Mouse (Mus musculus) CH12.LX (cell line): ENCODE data around the gene Fam222b. TPM values are rescaled to one million over a fixed set of nuclear protein-coding genes. Genes with fewer than 3 reads are reported as not detected.

ENCODE experiments used
- DNase-seq: peaks from one replicate; pipeline ENCODE4 v3.0.0-alpha.2; 2013; ENCODE audit errors: extremely low read depth
- H3K27ac ChIP-seq: 2 replicates; pipeline ENCODE4 v1.5.1; 2012; ENCODE audit warnings: low read depth, mild to moderate bottlenecking, control low read depth, moderate library complexity; ENCODE audit not compliant: insufficient read depth
- H3K27me3 ChIP-seq: replicated peaks from 2 replicates; pipeline ENCODE3; 2012; ENCODE audit warnings: inconsistent platforms
- H3K36me3 ChIP-seq, 2 experiments: replicated peaks in 1 of 2; 2 replicates each; pipeline versions ENCODE3 to v1.6.1; 2012; ENCODE audit warnings: inconsistent platforms in 1 of 2, low read length in 1 of 2, mild to moderate bottlenecking in 1 of 2, mixed read lengths in 1 of 2, moderate library complexity in 1 of 2; ENCODE audit not compliant: control insufficient read depth in 1 of 2, insufficient read depth in 1 of 2
- H3K4me1 ChIP-seq, 2 experiments: 2 replicates each; pipeline ENCODE4 v1.6.1; 2012; ENCODE audit warnings: inconsistent platforms in 1 of 2, moderate library complexity in 1 of 2; ENCODE audit not compliant: insufficient read depth in 2 of 2, control insufficient read depth in 1 of 2
- H3K4me2 ChIP-seq: 2 replicates; pipeline ENCODE4 v1.6.1; 2012; ENCODE audit warnings: low read depth, mild to moderate bottlenecking, control low read depth; ENCODE audit not compliant: poor library complexity, insufficient read depth, severe bottlenecking
- H3K4me3 ChIP-seq, 3 experiments: fragments of 150-350 bp in 1 of 3; sonication (generic) in 1 of 3; replicated peaks in 1 of 3; 2 replicates each; pipeline versions ENCODE3 to v1.5.1; 2011 to 2012; ENCODE audit warnings: low read depth in 2 of 3, low read length in 2 of 3, mild to moderate bottlenecking in 2 of 3, moderate library complexity in 2 of 3, control low read depth in 1 of 3, improper control_type of control experiment in 1 of 3, inconsistent platforms in 1 of 3, mixed read lengths in 1 of 3; ENCODE audit not compliant: poor library complexity in 1 of 3
- H3K79me2 ChIP-seq: replicated peaks from 2 replicates; pipeline ENCODE4 v1.6.1; 2012; ENCODE audit warnings: mild to moderate bottlenecking, moderate library complexity; ENCODE audit not compliant: control insufficient read depth, poor library complexity, insufficient read depth, severe bottlenecking; ENCODE audit errors: extremely low read depth
- H3K9ac ChIP-seq: 2 replicates; pipeline ENCODE4 v1.6.1; 2012; ENCODE audit warnings: low read depth, mild to moderate bottlenecking, control low read depth, moderate library complexity; ENCODE audit not compliant: insufficient read depth
- H3K9me3 ChIP-seq: replicated peaks from 2 replicates; pipeline ENCODE3; 2012; ENCODE audit warnings: low read length, inconsistent platforms, mixed read lengths
- BHLHE40 ChIP-seq: IDR thresholded peaks from 2 replicates; pipeline ENCODE4 v1.6.1; 2011; ENCODE audit warnings: mild to moderate bottlenecking, low read depth, low read length, improper control_type of control experiment
- CHD1 ChIP-seq: IDR thresholded peaks from 2 replicates; pipeline ENCODE4 v1.6.1; 2012; ENCODE audit warnings: low read depth, low read length, improper control_type of control experiment, inconsistent platforms
- CHD2 ChIP-seq: IDR thresholded peaks from 2 replicates; pipeline ENCODE4 v1.6.1; 2011; ENCODE audit warnings: low read length, improper control_type of control experiment
- CTCF ChIP-seq, 2 experiments: IDR thresholded peaks in 1 of 2; conservative IDR thresholded peaks in 1 of 2; 2 replicates each; pipeline ENCODE4 v1.5.1; 2011 to 2012; ENCODE audit warnings: low read depth in 2 of 2, low read length in 2 of 2, improper control_type of control experiment in 1 of 2, inconsistent platforms in 1 of 2, mild to moderate bottlenecking in 1 of 2, moderate library complexity in 1 of 2
- E2F4 ChIP-seq: IDR thresholded peaks from 2 replicates; pipeline ENCODE4 v1.6.1; 2011; ENCODE audit warnings: low read depth, low read length, improper control_type of control experiment; ENCODE audit not compliant: insufficient replicate concordance
- ELF1 ChIP-seq: IDR thresholded peaks from 2 replicates; pipeline ENCODE4 v1.6.1; 2014; ENCODE audit warnings: low read depth, mild to moderate bottlenecking, inconsistent platforms, low read length, improper control_type of control experiment
- EP300 ChIP-seq: IDR thresholded peaks from 2 replicates; pipeline ENCODE4 v1.6.1; 2011; ENCODE audit warnings: low read length, improper control_type of control experiment
- ETS1 ChIP-seq: conservative IDR thresholded peaks from 2 replicates; pipeline ENCODE4 v1.6.1; 2012; ENCODE audit warnings: low read depth, mild to moderate bottlenecking, inconsistent platforms, low read length, improper control_type of control experiment, moderate library complexity
- GABPA ChIP-seq: IDR thresholded peaks from 2 replicates; pipeline ENCODE4 v1.6.1; 2012; ENCODE audit warnings: low read depth, low read length, improper control_type of control experiment, inconsistent platforms; ENCODE audit not compliant: insufficient replicate concordance
- HCFC1 ChIP-seq: IDR thresholded peaks from 2 replicates; pipeline ENCODE4 v1.6.1; 2012; ENCODE audit warnings: low read depth, mild to moderate bottlenecking, inconsistent platforms, low read length, improper control_type of control experiment
- IRF4 ChIP-seq: IDR thresholded peaks from 2 replicates; pipeline ENCODE4 v1.6.1; 2014; ENCODE audit warnings: low read depth, mild to moderate bottlenecking, inconsistent platforms, low read length, improper control_type of control experiment
- JUN ChIP-seq: IDR thresholded peaks from 2 replicates; pipeline ENCODE4 v1.6.1; 2011; ENCODE audit warnings: low read depth, mild to moderate bottlenecking, low read length, improper control_type of control experiment, moderate library complexity; ENCODE audit not compliant: insufficient read depth
- JUND ChIP-seq: conservative IDR thresholded peaks from 2 replicates; pipeline ENCODE4 v1.6.1; 2011; ENCODE audit warnings: low read depth, low read length, improper control_type of control experiment
- KAT2A ChIP-seq: IDR thresholded peaks from 2 replicates; pipeline ENCODE4 v1.6.1; 2012; ENCODE audit warnings: low read length, improper control_type of control experiment, inconsistent platforms; ENCODE audit not compliant: insufficient replicate concordance
- MEF2A ChIP-seq: IDR thresholded peaks from 2 replicates; pipeline ENCODE4 v1.6.1; 2014; ENCODE audit warnings: low read depth, mild to moderate bottlenecking, inconsistent platforms, low read length, improper control_type of control experiment, borderline replicate concordance
- MYC ChIP-seq: IDR thresholded peaks from 2 replicates; pipeline ENCODE4 v1.6.1; 2011; ENCODE audit warnings: low read depth, mild to moderate bottlenecking, improper control_type of control experiment, low read length
- NRF1 ChIP-seq: IDR thresholded peaks from 2 replicates; pipeline ENCODE4 v1.6.1; 2014; ENCODE audit warnings: low read depth, mild to moderate bottlenecking, inconsistent platforms, low read length, improper control_type of control experiment, moderate library complexity
- PAX5 ChIP-seq: IDR thresholded peaks from 2 replicates; pipeline ENCODE4 v1.6.1; 2012; ENCODE audit warnings: low read length, inconsistent platforms, mixed read lengths
- POLR2A ChIP-seq: IDR thresholded peaks from 2 replicates; pipeline ENCODE4 v1.6.1; 2011; ENCODE audit warnings: low read depth, mild to moderate bottlenecking, improper control_type of control experiment, low read length
- POLR2AphosphoS2 ChIP-seq: IDR thresholded peaks from 2 replicates; pipeline ENCODE4 v1.6.1; 2011; ENCODE audit warnings: low read depth, low read length, improper control_type of control experiment
- RAD21 ChIP-seq: IDR thresholded peaks from 2 replicates; pipeline ENCODE4 v1.6.1; 2011; ENCODE audit warnings: low read depth, mild to moderate bottlenecking, low read length, improper control_type of control experiment, moderate library complexity
- RCOR1 ChIP-seq: conservative IDR thresholded peaks from 2 replicates; pipeline ENCODE4 v1.6.1; 2012; ENCODE audit warnings: low read depth, mild to moderate bottlenecking, inconsistent platforms, low read length, improper control_type of control experiment
- SIN3A ChIP-seq: IDR thresholded peaks from 2 replicates; pipeline ENCODE4 v1.6.1; 2012; ENCODE audit warnings: low read length, improper control_type of control experiment, inconsistent platforms
- TBP ChIP-seq: conservative IDR thresholded peaks from 2 replicates; pipeline ENCODE4 v1.6.1; 2011; ENCODE audit warnings: low read depth, low read length, improper control_type of control experiment
- TCF12 ChIP-seq: IDR thresholded peaks from 2 replicates; pipeline ENCODE4 v1.6.1; 2014; ENCODE audit warnings: low read depth, mild to moderate bottlenecking, inconsistent platforms, low read length, improper control_type of control experiment
- UBTF ChIP-seq: IDR thresholded peaks from 2 replicates; pipeline ENCODE4 v1.6.1; 2012; ENCODE audit warnings: low read depth, mild to moderate bottlenecking, inconsistent platforms, low read length, improper control_type of control experiment, moderate library complexity
- USF1 ChIP-seq: IDR thresholded peaks from 2 replicates; pipeline ENCODE4 v1.6.1; 2014; ENCODE audit warnings: low read depth, mild to moderate bottlenecking, inconsistent platforms, low read length, improper control_type of control experiment
- ZKSCAN1 ChIP-seq: IDR thresholded peaks from 2 replicates; pipeline ENCODE4 v1.6.1; 2012; ENCODE audit warnings: low read depth, inconsistent platforms, low read length, improper control_type of control experiment, borderline replicate concordance
- ZMIZ1 ChIP-seq: IDR thresholded peaks from 2 replicates; pipeline ENCODE4 v1.6.1; 2012; ENCODE audit warnings: low read depth, mild to moderate bottlenecking, inconsistent platforms, low read length, improper control_type of control experiment
- dilution Hi-C: fragments of 300-500 bp; cut with MboI; formaldehyde crosslinking; loops from 2 replicates; pipeline ENCODE4 v1.14.3; 2020; ENCODE audit warnings: low sequenced_read_pairs; ENCODE audit not compliant: extremely low pct_unique_long_range_greater_than_20kb, extremely low pct_ligation_motif_present
- in situ Hi-C: fragments of 300-500 bp; cut with MboI; formaldehyde crosslinking; loops from 3 replicates; pipeline ENCODE4 v1.14.3; 2019; ENCODE audit warnings: low sequenced_read_pairs, low pct_ligation_motif_present, low pct_unique_long_range_greater_than_20kb, mixed read lengths
- polyA plus RNA-seq: library from polyadenylated mRNA; unstranded; fragments of >175 nt; gene quantifications from 2 replicates; pipeline ENCODE4 v1.2.1, GENCODE M21; 2012; ENCODE audit warnings: low read depth; ENCODE audit not compliant: insufficient read length
- total RNA-seq, 2 experiments: library from RNA; depleted of rRNA; stranded (reverse); fragments of 300-350 nt in 1 of 2; fragments of >200 nt in 1 of 2; gene quantifications; 2 replicates each; pipeline ENCODE4 v1.2.3; 2012 to 2014

Fam222b gene
- total and polyA plus RNA-seq, 3 experiments, result 5.9 to 34.4 (median 8.7) TPM

GRCm38 (mm10) chr11:78155674-78156073 is 61.2 kb downstream of the Fam222b start:
- dilution Hi-C loops (no loop called here), in situ Hi-C loops (no loop called here)
- Histone ChIP-seq H3K4me1 (peaks cover 0 to 14% of the 10 kb centered on the region in 2 experiments; a peak in 2 of 4 replicates), H3K9ac (no peak overlapping the region), H3K4me2 (no peak overlapping the region), H3K79me2 (no peaks in the 10 kb centered on the region; the same call in none of the 2 replicates), H3K4me3 (no peak overlapping the region), H3K36me3 (peaks cover 77 to 98% of the 10 kb centered on the region in 2 experiments), H3K27ac (no peak overlapping the region), H3K9me3 (no peaks in the 10 kb centered on the region), H3K27me3 (no peaks in the 10 kb centered on the region)
- DNase-seq, result no peak
- no peak for TF ChIP-seq RCOR1
- TF ChIP-seq PAX5, result no peak
- no peak for TF ChIP-seq JUN
- TF ChIP-seq ETS1, result no peak
- TF ChIP-seq ZKSCAN1, result no peak
- no peak for TF ChIP-seq TCF12
- TF ChIP-seq POLR2AphosphoS2, result no peak
- TF ChIP-seq TBP, result no peak
- TF ChIP-seq E2F4, result no peak
- no peak for TF ChIP-seq RAD21
- no peak for TF ChIP-seq BHLHE40
- TF ChIP-seq SIN3A, result no peak
- TF ChIP-seq CTCF (conservative IDR thresholded peaks at IDR 0.05 in 1 of 2, IDR thresholded peaks at IDR 0.05 in 1 of 2; ENCODE audit: low read depth in 2 of 2, low read length in 2 of 2), result no peak
- TF ChIP-seq POLR2A, result no peak
- no peak for TF ChIP-seq CHD2
- no peak for TF ChIP-seq CHD1
- no peak for TF ChIP-seq NRF1
- TF ChIP-seq GABPA, result no peak
- no peak for TF ChIP-seq IRF4
- TF ChIP-seq KAT2A, result no peak

- Histone ChIP-seq H3K4me2 (no peak overlapping the region), H3K4me1 (peaks cover 3 to 20% of the 10 kb centered on the region in 2 experiments), H3K27me3 (no peaks in the 10 kb centered on the region), H3K9me3 (no peaks in the 10 kb centered on the region), H3K79me2 (no peaks in the 10 kb centered on the region; the same call in none of the 2 replicates), H3K36me3 (peaks cover 80 to 98% of the 10 kb centered on the region in 2 experiments), H3K4me3 (no peak overlapping the region), H3K27ac (no peak overlapping the region), H3K9ac (no peak overlapping the region)
- in situ Hi-C loops, result no loop called here
- TF ChIP-seq MEF2A (no peak), POLR2AphosphoS2 (0 out of 2 replicates have a peak, but pooled peaks have one; percentile 51), USF1 (no peak), ELF1 (no peak), IRF4 (no peak), UBTF (no peak), JUND (no peak), RAD21 (no peak), HCFC1 (no peak), NRF1 (no peak), MYC (no peak), ZMIZ1 (peak; percentile 60; the same call in 1 of the 2 replicates), EP300 (no peak)
- no peak for DNase-seq
- dilution Hi-C loops, result no loop called here
Observed at GRCm38 (mm10) chr11:78156156-78156699, 61.8 kb downstream of the Fam222b start.
